Mouse (Mus musculus) limb, embryonic 11.5 days (tissue): ENCODE measurements around the gene Clec4g. TPM values are rescaled to one million over a fixed set of nuclear protein-coding genes. Genes with fewer than 3 reads are reported as not detected.

Experiments
- ATAC-seq: fragments of 200-750 bp; cut with Nextera tagmentation; 2 replicates; pipeline ENCODE4 v1.8.0; 2017; ENCODE audit warnings: low read depth; ENCODE audit not compliant: insufficient number of reproducible peaks, low FRiP score, low TSS enrichment
- DNase-seq: peaks from one replicate; pipeline ENCODE4 v3.0.0-alpha.2; 2015; ENCODE audit warnings: low spot score
- H3K27ac ChIP-seq: fragments of 300-500 bp; sonication (generic); replicated peaks from 2 replicates; pipeline ENCODE4 v1.5.1; 2014; ENCODE audit warnings: low read depth, mild to moderate bottlenecking, low read length
- H3K27me3 ChIP-seq: fragments of 300-500 bp; sonication (generic); 2 replicates; pipeline ENCODE4 v1.6.1; 2014; ENCODE audit warnings: mild to moderate bottlenecking, low read length, mixed read lengths; ENCODE audit not compliant: control insufficient read depth, insufficient read depth
- H3K36me3 ChIP-seq: fragments of 300-500 bp; sonication (generic); 2 replicates; pipeline ENCODE4 v1.6.1; 2014; ENCODE audit warnings: mild to moderate bottlenecking, low read length, moderate library complexity, mixed read lengths; ENCODE audit not compliant: control insufficient read depth, insufficient read depth
- H3K4me1 ChIP-seq: fragments of 300-500 bp; sonication (generic); 2 replicates; pipeline ENCODE4 v1.6.1; 2014; ENCODE audit warnings: low read length, mixed read lengths; ENCODE audit not compliant: control insufficient read depth, insufficient read depth
- H3K4me2 ChIP-seq: fragments of 300-500 bp; sonication (generic); 2 replicates; pipeline ENCODE4 v1.6.1; 2014; ENCODE audit warnings: low read depth, mild to moderate bottlenecking, moderate library complexity; ENCODE audit not compliant: severe bottlenecking
- H3K4me3 ChIP-seq: fragments of 300-500 bp; sonication (generic); 2 replicates; pipeline ENCODE4 v1.5.1; 2014; ENCODE audit warnings: low read depth, low read length
- H3K9ac ChIP-seq: fragments of 300-500 bp; sonication (generic); 2 replicates; pipeline ENCODE4 v1.6.1; 2014; ENCODE audit warnings: mild to moderate bottlenecking, low read length
- H3K9me3 ChIP-seq: fragments of 300-500 bp; sonication (generic); 2 replicates; pipeline ENCODE4 v1.6.1; 2016; ENCODE audit warnings: low read length; ENCODE audit not compliant: control insufficient read depth
- WGBS: fragments of 180-500 bp; shearing (Covaris S2); extraction: QIAGEN DNeasy Blood & Tissue Kit; methylation state at CpG from one replicate; pipeline ENCODE4 v1.1.7; 2014; 5-methylcytosine and 5-hydroxymethylcytosine counted together
- polyA plus RNA-seq: library from polyadenylated mRNA; unstranded; fragments of >200 nt; fragmentation: Nextera tagmentation; extraction: Ambion mirVana; gene quantifications from 2 replicates; pipeline ENCODE4 v1.2.1, GENCODE M21; 2014

Gene Clec4g
- polyA plus RNA-seq, 1 experiment from 2014 or later: not detected

DNA sequence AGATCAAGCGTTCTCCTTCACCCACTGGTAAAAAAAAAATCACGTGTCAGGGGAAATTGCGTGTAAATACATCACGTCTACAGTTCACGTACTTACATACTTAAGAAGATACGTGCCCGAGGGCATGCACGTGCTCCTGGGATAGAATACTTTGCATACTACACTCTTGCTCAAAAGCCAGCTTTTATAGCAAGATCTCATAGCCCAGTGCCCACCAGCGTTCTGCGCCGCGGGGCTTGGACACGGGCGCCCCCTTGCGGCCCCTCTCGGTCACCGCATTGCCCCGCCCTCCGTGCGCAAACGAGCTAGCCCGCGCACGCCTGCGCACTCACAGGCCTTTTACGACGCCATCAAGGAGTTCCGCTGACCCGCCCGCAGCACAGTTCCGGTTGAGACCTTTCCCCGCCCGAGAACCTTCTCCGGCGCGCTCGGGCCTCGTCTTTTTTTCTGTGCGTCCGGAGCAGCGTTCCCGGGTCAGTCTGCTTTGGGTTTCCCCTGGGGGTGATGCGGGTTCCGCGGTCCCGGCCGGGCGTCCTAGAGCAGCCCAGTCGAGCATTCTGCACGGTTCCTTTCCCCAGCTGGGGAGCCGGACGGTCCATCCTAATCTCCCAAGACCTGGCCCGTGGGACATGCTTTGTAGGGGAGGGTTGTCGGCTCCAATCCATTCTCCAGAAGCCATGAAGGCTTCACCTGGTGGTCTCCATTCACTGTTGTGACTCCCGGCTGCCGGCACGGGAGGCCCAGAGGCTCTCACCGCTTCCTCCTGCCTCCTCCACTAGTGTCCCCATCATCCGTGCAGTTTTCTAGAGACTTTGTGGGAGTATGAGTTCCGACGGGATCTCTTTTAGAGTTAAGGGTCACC, 44.1 kb downstream of the Clec4g start, which contains the start of gene Trappc5:
Gene Trappc5, plus strand, starts transcription at position 169 of the 862 bp plus-strand sequence.
- 2% methylated on average over 61 of the region's 61 CpGs for WGBS
- peak; percentile 95 for DNase-seq

DNA sequence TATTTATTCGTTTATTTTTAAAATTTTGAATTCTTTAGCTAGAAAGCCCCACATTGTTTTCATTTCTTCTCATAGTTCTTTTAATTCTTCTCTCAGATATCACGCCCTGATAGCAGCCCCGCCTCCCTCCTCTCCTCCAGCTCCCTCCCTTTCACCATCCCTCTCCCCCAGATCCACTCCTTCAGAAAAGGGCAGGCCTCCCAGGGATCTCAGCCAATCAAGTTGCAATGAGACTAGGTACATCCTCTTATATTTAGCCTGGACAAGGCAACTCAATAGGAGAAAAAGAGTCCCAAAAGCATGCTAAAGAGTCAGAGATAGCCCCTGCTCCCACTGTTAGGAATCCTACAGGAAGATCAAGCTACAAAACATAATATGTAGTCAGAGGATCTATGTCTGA, 45.8 kb downstream of the Clec4g start:
- no peak for ATAC-seq
- no peak for DNase-seq
- no peaks in the 10 kb centered on the region for H3K27me3 ChIP-seq
- no peaks in the 10 kb centered on the region for H3K9me3 ChIP-seq
- H3K27ac ChIP-seq: no peak overlapping the region
- 0 out of 2 replicates have a peak, but pooled peaks cover 7% of the 10 kb centered on the region for H3K4me1 ChIP-seq
- WGBS: 51% methylated on average over 3 of the region's 3 CpGs
- no peak overlapping the region for H3K4me3 ChIP-seq
- peaks cover 8% of the 10 kb centered on the region for H3K36me3 ChIP-seq
- no peak overlapping the region for H3K4me2 ChIP-seq
- no peak overlapping the region for H3K9ac ChIP-seq

More for the DNA sequence above, 44.1 kb downstream of the Clec4g start, which contains the start of gene Trappc5:
- peaks cover 13% of the 10 kb centered on the region for H3K36me3 ChIP-seq
- ATAC-seq: peak; percentile 86
- H3K9me3 ChIP-seq: no peaks in the 10 kb centered on the region
- peak within 1 kb of the TSS; percentile 89 for H3K9ac ChIP-seq
- peak within 1 kb of the TSS; percentile 79 for H3K4me2 ChIP-seq
- H3K4me1 ChIP-seq: 0 out of 2 replicates have a peak, but pooled peaks cover 7% of the 10 kb centered on the region
- peak within 1 kb of the TSS; percentile 81 for H3K27ac ChIP-seq
- no peaks in the 10 kb centered on the region for H3K27me3 ChIP-seq
- peak within 1 kb of the TSS; percentile 79 for H3K4me3 ChIP-seq

DNA sequence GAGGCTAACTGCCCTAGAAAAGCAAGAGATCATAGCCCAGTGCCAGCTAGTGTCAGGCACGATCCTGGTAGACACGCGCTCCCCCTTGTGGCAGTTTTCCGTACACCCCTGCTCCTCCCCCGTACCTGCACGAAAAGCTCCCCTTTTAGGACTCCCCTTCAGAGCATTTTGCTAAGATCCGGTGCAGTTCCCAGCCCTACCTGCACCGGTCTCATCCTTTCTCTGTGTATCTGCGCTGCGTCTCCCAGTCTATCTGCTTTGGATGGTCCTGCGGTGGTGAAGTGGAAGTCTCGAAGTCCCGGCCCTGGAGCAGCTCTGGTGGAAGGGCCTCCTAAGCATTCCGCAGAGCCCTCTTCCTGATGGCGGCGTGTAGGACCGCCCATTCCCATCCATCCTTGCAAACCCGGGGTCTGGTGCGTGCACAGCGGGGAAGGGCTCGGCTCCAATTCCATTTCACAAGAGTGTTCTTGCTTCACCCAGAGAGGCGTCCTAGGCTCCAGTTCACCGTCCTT, 48.4 kb downstream of the Clec4g start, which contains the start of gene Fcor:
Gene Fcor, minus strand, starts transcription at position 383 of the 512 bp plus-strand sequence.
- Histone ChIP-seq H3K36me3 (no peaks in the 10 kb centered on the region), H3K9me3 (no peaks in the 10 kb centered on the region), H3K27ac (no peak within 1 kb of the TSS), H3K4me3 (peak within 1 kb of the TSS; percentile 38), H3K27me3 (no peaks in the 10 kb centered on the region), H3K4me2 (peak within 1 kb of the TSS; percentile 69), H3K9ac (peak within 1 kb of the TSS; percentile 47), H3K4me1 (no peaks in the 10 kb centered on the region)
- WGBS: 0% methylated on average over 23 of the region's 23 CpGs
- peak; percentile 83 for ATAC-seq
- peak; percentile 91 for DNase-seq

DNA sequence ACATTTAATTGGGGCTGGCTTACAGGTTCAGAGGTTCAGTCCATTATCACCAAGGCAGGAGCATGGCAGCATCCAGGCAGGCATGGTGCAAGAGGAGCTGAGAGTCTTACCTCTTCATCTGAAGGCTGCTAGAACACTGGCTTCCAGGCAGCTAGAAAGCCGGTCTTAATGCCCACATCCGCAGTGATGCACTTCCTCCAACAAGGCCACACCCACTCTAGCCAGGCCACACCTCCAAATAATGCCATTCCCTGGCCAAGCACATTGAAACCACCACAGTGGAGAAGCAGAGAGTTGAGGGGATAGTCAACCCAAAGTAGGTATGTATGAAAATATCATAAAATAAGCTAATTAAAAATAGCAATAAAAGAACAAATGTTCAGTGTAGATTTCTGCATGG, 50.1 kb downstream of the Clec4g start:
- Histone ChIP-seq H3K4me2 (no peak overlapping the region), H3K27me3 (no peaks in the 10 kb centered on the region), H3K27ac (no peak overlapping the region), H3K36me3 (no peaks in the 10 kb centered on the region), H3K9ac (no peak overlapping the region), H3K4me1 (no peaks in the 10 kb centered on the region), H3K9me3 (no peaks in the 10 kb centered on the region), H3K4me3 (no peak overlapping the region)
- ATAC-seq (no peak), DNase-seq (no peak)
- WGBS: 89% methylated on average over 2 of the region's 2 CpGs

- Histone ChIP-seq H3K4me1 (no peaks in the 10 kb centered on the region), H3K9me3 (no peaks in the 10 kb centered on the region), H3K4me3 (no peak within 1 kb of the TSS), H3K36me3 (no peaks in the 10 kb centered on the region), H3K9ac (no peak within 1 kb of the TSS), H3K4me2 (no peak within 1 kb of the TSS), H3K27me3 (no peaks in the 10 kb centered on the region), H3K27ac (no peak within 1 kb of the TSS)
- ATAC-seq (no peak), DNase-seq (no peak)
- 77% methylated on average over 6 of the region's 6 CpGs for WGBS
Measured at GRCm38 (mm10) chr8:3665507-3665906, 54.9 kb downstream of the Clec4g start, which contains the start of gene Mcemp1. Gene Mcemp1, plus strand, starts transcription at chr8:3665754.

DNA sequence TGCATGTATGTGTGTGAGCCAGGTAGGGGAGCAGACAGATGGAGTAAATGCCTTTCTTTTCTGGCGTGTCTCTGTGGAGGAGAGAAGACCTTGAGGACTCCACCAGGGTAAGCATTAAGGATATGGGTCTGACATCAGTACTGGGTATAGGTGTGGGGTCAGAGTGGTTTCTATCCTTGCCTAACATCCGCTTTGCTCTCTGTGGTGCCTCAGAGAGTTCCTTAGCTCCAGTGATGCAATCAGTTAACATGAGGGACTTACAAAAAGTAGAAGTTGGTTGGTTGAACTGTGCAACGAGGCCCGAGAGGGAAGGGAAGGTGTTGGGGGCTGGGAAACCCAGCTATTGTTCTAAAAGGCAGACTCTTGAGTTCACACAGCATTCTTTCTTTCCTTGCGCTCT, 56.0 kb downstream of the Clec4g start:
- H3K27me3 ChIP-seq: no peaks in the 10 kb centered on the region
- no peaks in the 10 kb centered on the region for H3K9me3 ChIP-seq
- H3K4me3 ChIP-seq: no peak overlapping the region
- no peaks in the 10 kb centered on the region for H3K4me1 ChIP-seq
- WGBS: 74% methylated on average over 5 of the region's 5 CpGs
- ATAC-seq (no peak), DNase-seq (no peak)
- no peak overlapping the region for H3K27ac ChIP-seq
- no peak overlapping the region for H3K9ac ChIP-seq
- no peak overlapping the region for H3K4me2 ChIP-seq
- H3K36me3 ChIP-seq: no peaks in the 10 kb centered on the region

- WGBS: 85% methylated on average over 8 of the region's 8 CpGs
- no peak overlapping the region for H3K4me2 ChIP-seq
- H3K4me3 ChIP-seq: no peak overlapping the region
- H3K9me3 ChIP-seq: no peaks in the 10 kb centered on the region
- H3K36me3 ChIP-seq: no peaks in the 10 kb centered on the region
- peaks cover 4% of the 10 kb centered on the region for H3K4me1 ChIP-seq
- DNase-seq: no peak
- H3K9ac ChIP-seq: no peak overlapping the region
- no peak for ATAC-seq
- H3K27ac ChIP-seq: no peak overlapping the region
- no peaks in the 10 kb centered on the region for H3K27me3 ChIP-seq
Measured at GRCm38 (mm10) chr8:3660889-3661288, 59.6 kb downstream of the Clec4g start.
